Mouse (Mus musculus): ENCODE measurements around the gene Maml3.

GRCm38 (mm10) chr3:51776018-51776611, 328.8 kb downstream of the Maml3 start:
- TF ChIP-seq POLR2A (IDR thresholded peaks at IDR 0.05; ENCODE audit: insufficient read length, low read depth), result no peak
- TF ChIP-seq MAX (IDR thresholded peaks at IDR 0.05; ENCODE audit: low read depth), result no peak
- no peak for TF ChIP-seq REST (IDR thresholded peaks at IDR 0.05; ENCODE audit: insufficient read depth, insufficient read length)
- TF ChIP-seq MYOG (IDR thresholded peaks at IDR 0.05; ENCODE audit: control insufficient read depth in 1 of 3, insufficient read depth in 1 of 3, insufficient read length in 2 of 3, low read depth in 2 of 3), result peak in 2 of 3 experiments; percentile 65 to 67
- TF ChIP-seq TCF3 (IDR thresholded peaks at IDR 0.05; ENCODE audit: insufficient read length, low read depth), result no peak
- TF ChIP-seq MYOD1 (IDR thresholded peaks at IDR 0.05; ENCODE audit: control insufficient read depth in 1 of 3, insufficient read length in 2 of 3, low read depth in 2 of 3), result peak in 2 of 3 experiments; percentile 21 to 56

Data from myocyte (in vitro differentiated cells).